In the genomic region with DNA sequence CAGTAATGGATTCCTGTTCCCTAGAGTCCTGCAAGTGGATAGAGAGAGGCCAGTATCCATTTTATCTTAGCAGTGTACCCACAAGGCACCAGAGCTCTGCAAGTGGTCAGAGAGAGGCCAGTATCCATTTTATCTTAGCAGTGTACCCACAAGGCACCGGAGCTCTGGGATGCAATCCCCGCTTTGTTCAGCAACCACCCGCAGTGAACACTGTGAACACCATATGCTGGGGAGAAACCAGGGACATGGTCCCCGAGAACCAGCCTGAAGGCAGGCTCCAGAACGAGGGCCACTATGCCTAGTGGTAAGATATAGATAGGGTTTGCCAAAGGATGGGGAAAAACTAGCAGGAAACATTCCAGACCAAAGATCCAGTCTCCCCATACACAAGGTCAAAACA, we compare ENCODE assay signal across 33 mouse cellular contexts. TPM values are rescaled to one million over a fixed set of nuclear protein-coding genes. Genes with fewer than 3 reads are reported as not detected.
"Had no signal": no experiment of that assay in that cellular context is flagged by ENCODE, and none has a peak within 500 bp of the region (broad histone marks: within the 10 kb centered on the region; RNA-seq: fewer than 3 reads in every experiment).

No protein-coding gene starts in this region.

- H3K27ac ChIP-seq: heart, adult 2 months; heart, embryonic 13.5 days; heart, embryonic 15.5 days; hindbrain, embryonic 13.5 days; hindbrain, embryonic 15.5 days; hindbrain, postnatal 0 days; kidney, embryonic 15.5 days; kidney, postnatal 0 days; left cerebral cortex, adult 2 months; limb, embryonic 10.5 days; limb, embryonic 12.5 days; liver, embryonic 13.5 days; liver, embryonic 15.5 days had no signal

- DNase-seq: gastrocnemius, postnatal 14 days; gastrocnemius, postnatal 36 days; heart, adult 11 months; heart, adult 2 months; heart, postnatal 14 days; heart, postnatal 36 days; kidney, adult 11 months; kidney, adult 2 months; kidney, adult 9 months; kidney, postnatal 25 days; kidney, postnatal 4 days; liver; liver, embryonic 13.5 days; liver, postnatal 0 days had no signal

- ATAC-seq: hindbrain, postnatal 0 days; intestine, embryonic 16.5 days; liver, postnatal 0 days had no signal

- H3K4me3 ChIP-seq: heart, adult 2 months; heart, embryonic 13.5 days; heart, embryonic 15.5 days; hindbrain, embryonic 13.5 days; hindbrain, embryonic 15.5 days; kidney, embryonic 15.5 days; layer of hippocampus, adult 2 months; left cerebral cortex, adult 2 months; limb, embryonic 10.5 days; limb, embryonic 12.5 days; liver, embryonic 13.5 days; liver, embryonic 15.5 days had no signal

RNA-seq across cellular contexts. Expression of a gene that starts 4.9 kb away (rescaled TPM):
- polyA plus RNA-seq: heart, adult 2 months; heart, embryonic 11.5 days; heart, embryonic 13.5 days; heart, embryonic 15.5 days; heart, postnatal 0 days; hindbrain, embryonic 11.5 days; hindbrain, embryonic 13.5 days; hindbrain, embryonic 15.5 days; hindbrain, postnatal 0 days; intestine, embryonic 14.5 days; intestine, embryonic 16.5 days; kidney, adult 2 months; kidney, embryonic 15.5 days; kidney, postnatal 0 days; limb, embryonic 10.5 days; limb, embryonic 12.5 days; limb, embryonic 14.5 days; liver, embryonic 11.5 days; liver, embryonic 13.5 days; liver, embryonic 15.5 days; liver, postnatal 0 days had no signal

RNA-seq across cellular contexts. Expression of a gene that starts 12.3 kb away (rescaled TPM):
- polyA plus RNA-seq: intestine, embryonic 14.5 days; liver, embryonic 11.5 days; liver, postnatal 0 days had no signal
